Mouse (Mus musculus) heart, embryonic 11.5 days (tissue): ENCODE measurements around the gene Hoxd10. TPM values are rescaled to one million over a fixed set of nuclear protein-coding genes. Genes with fewer than 3 reads are reported as not detected.

ENCODE experiments used
- ATAC-seq: fragments of 200-750 bp; cut with Nextera tagmentation; replicated peaks from 2 replicates; pipeline ENCODE4 v1.8.0; 2017; ENCODE audit warnings: moderate library complexity; ENCODE audit not compliant: insufficient number of reproducible peaks, low FRiP score, low TSS enrichment
- H3K27ac ChIP-seq: fragments of 300-500 bp; sonication (generic); 2 replicates; pipeline ENCODE4 v1.5.1; 2014; ENCODE audit warnings: mild to moderate bottlenecking, low read depth, low read length
- H3K27me3 ChIP-seq: fragments of 300-500 bp; sonication (generic); 2 replicates; pipeline ENCODE4 v1.6.1; 2014; ENCODE audit warnings: mild to moderate bottlenecking, low read length, mixed read lengths; ENCODE audit not compliant: control insufficient read depth, insufficient read depth
- H3K36me3 ChIP-seq: fragments of 300-500 bp; sonication (generic); 2 replicates; pipeline ENCODE4 v1.6.1; 2014; ENCODE audit warnings: mild to moderate bottlenecking, low read length, moderate library complexity, mixed read lengths; ENCODE audit not compliant: control insufficient read depth, insufficient read depth
- H3K4me1 ChIP-seq: fragments of 300-500 bp; sonication (generic); 2 replicates; pipeline ENCODE4 v1.6.1; 2014; ENCODE audit warnings: low read length; ENCODE audit not compliant: control insufficient read depth, insufficient read depth
- H3K4me2 ChIP-seq: fragments of 300-500 bp; sonication (generic); 2 replicates; pipeline ENCODE4 v1.6.1; 2014; ENCODE audit warnings: mild to moderate bottlenecking, moderate library complexity
- H3K4me3 ChIP-seq: fragments of 300-500 bp; sonication (generic); 2 replicates; pipeline ENCODE4 v1.5.1; 2014; ENCODE audit warnings: low read depth, low read length
- H3K9ac ChIP-seq: fragments of 300-500 bp; sonication (generic); 2 replicates; pipeline ENCODE4 v1.6.1; 2014; ENCODE audit warnings: mild to moderate bottlenecking, low read depth, low read length, moderate library complexity
- H3K9me3 ChIP-seq: fragments of 300-500 bp; sonication (generic); replicated peaks from 2 replicates; pipeline ENCODE4 v1.6.1; 2016; ENCODE audit warnings: low read length; ENCODE audit not compliant: control insufficient read depth
- WGBS: fragments of 180-500 bp; shearing (Covaris S2); extraction: QIAGEN DNeasy Blood & Tissue Kit; methylation state at CpG from one replicate; pipeline ENCODE4 v1.1.7; 2014; ENCODE audit not compliant: insufficient replicate concordance; 5-methylcytosine and 5-hydroxymethylcytosine counted together
- polyA plus RNA-seq: library from polyadenylated mRNA; unstranded; fragments of >200 nt; fragmentation: Nextera tagmentation; extraction: Ambion mirVana; gene quantifications from 2 replicates; pipeline ENCODE4 v1.2.1, GENCODE M21; 2014

Hoxd10 gene
- polyA plus RNA-seq, 1 experiment from 2014 or later, result 0.11 TPM

DNA sequence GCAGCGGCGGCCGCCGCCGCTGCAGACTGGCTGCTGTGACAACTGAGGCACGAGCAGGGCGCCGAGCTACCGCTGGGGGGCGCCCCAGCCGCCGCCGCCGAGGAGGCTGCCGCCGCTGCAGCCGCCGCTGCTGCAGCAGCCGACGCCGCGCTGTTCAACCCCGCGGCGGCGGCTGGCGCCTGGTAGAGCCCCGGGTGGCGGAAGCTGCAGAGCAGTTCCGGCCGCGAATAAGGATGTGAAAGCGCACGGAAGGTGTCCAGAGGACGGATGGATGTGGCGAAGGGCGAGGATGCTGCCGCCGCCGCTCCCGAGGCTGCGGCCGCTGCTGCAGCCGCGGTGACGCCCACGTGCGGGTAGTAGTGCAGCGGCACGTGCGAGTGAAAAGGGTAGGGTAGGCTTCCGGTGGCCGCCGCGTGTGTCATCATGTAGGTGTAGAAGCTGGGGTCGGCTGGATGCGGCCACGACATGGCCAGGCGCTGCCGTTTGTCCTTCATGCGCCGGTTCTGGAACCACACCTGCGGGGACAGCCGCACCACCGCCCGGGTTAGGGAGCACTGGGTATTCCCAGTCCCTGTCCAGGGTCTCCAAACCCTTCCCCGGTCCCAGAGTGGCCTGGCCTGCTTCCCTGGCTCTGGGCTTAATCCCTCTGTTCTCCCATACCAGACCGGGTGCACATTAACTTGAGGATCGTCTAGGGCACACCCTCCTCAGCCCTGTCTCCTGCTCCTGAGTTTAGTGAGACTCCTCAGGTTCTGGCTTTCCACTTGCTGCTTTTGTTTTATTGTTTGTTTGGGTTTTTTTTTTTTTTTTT, 35.7 kb upstream of the Hoxd10 start:
- ATAC-seq, result no peak
- WGBS, result under 1% methylated on average over 62 of the region's 69 CpGs
- Histone ChIP-seq H3K9ac (no peak overlapping the region), H3K9me3 (no peaks in the 10 kb centered on the region), H3K4me1 (peaks cover 4% of the 10 kb centered on the region; the same call in 1 of the 2 replicates), H3K36me3 (no peaks in the 10 kb centered on the region), H3K27ac (no peak overlapping the region), H3K27me3 (peaks cover 86% of the 10 kb centered on the region), H3K4me3 (peak overlapping the region; percentile 46), H3K4me2 (peak overlapping the region; percentile 63)

DNA sequence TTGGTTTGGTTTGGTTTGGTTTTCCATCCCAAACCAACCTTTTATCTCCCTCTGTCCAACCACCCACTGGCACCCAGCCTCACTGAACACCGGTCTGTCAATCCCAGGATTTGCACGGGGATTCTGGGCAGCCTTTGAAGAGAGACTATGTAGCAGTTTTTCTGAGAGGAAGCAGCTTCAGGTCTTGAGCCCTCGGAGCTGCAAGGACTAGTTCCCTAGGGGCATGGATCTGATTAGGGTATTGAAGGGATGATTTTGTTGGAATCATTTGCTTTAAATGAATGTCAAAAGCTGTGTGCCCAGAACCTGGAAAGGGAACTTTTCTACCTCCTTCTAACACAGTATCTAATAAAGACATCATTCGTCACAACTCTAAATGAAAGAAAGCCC, 35.1 kb upstream of the Hoxd10 start:
- no peak for ATAC-seq
- Histone ChIP-seq H3K9ac (no peak overlapping the region), H3K36me3 (no peaks in the 10 kb centered on the region), H3K27ac (no peak overlapping the region), H3K4me2 (no peak overlapping the region), H3K9me3 (no peaks in the 10 kb centered on the region), H3K4me3 (no peak overlapping the region), H3K27me3 (peaks cover 87% of the 10 kb centered on the region), H3K4me1 (peaks cover 4% of the 10 kb centered on the region; the same call in 1 of the 2 replicates)
- WGBS, result 5% methylated on average over 4 of the region's 4 CpGs

DNA sequence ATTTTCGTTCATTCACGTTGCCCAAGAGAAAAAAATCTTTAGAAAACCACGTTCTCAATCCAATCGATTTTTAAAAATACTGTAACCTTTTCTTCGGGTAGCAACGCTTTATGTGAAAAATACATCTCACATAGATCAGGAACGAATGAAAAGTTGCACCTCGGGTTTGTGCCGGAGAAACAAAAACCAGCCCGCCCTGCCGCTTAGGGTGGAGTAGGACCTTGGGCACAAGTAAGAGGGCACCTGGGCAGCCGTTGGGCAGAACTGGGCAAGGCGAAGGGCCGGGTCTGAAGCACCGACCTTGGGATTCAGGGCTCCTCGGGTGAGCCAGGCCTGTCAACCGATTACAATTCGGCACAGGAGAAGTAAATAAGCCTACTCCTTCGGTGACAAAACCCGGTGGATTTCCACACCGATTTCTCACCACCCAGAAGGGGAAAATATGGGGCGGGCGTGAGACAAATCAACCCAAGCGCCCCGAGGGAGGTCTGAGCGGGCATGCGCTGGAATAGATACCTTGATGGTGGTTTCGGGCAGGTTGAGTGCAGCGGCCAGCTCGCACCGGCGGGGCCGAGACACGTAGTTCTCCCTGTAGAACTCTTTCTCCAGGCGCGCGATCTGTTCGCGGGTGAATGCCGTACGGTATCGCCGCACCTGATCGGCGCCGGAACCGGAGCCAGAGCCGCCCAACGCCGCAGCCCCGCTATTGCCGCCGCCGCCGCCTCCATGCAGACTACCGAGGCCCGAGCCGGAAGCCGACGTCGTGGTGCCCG, 34.3 kb upstream of the Hoxd10 start:
- Histone ChIP-seq H3K4me2 (peak overlapping the region; percentile 37), H3K4me1 (peaks cover 4% of the 10 kb centered on the region; the same call in 1 of the 2 replicates), H3K4me3 (peak overlapping the region; percentile 26; the same call in 1 of the 2 replicates), H3K9ac (no peak overlapping the region), H3K36me3 (no peaks in the 10 kb centered on the region), H3K9me3 (no peaks in the 10 kb centered on the region), H3K27me3 (peaks cover 87% of the 10 kb centered on the region), H3K27ac (no peak overlapping the region)
- 3% methylated on average over 62 of the region's 62 CpGs for WGBS
- ATAC-seq, result no peak

DNA sequence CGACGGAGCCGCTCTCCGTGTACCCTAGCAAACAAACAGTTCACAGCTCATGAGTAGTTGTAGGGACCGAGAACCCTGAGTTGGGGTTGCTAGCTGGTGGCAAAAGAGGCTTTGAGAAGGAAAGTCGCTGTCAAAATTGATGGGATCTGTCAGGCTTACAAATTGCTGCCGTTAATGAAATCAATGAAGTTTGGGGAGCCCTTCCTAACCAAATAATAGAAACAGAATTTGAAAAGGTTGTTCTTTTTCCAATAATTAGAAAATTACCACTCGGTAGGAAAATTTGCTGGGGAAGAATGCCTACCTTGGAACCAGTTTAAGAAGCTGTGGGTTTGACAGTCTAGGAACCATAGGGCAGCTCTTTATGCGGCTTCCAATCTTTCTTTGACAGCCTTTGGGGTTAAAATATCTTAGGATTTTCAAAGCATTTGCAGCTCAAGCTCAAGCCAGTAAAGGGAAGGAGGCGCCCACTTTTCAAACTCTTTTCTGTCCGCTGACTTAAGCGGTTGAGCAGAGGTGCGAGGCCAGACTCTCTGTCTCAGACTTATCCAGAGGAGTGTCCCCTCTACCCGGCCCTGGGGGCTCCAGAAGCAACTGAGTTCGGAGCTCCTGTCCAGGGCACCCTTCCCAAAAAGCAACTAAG, 33.6 kb upstream of the Hoxd10 start:
- no peak for ATAC-seq
- no peak overlapping the region for H3K27ac ChIP-seq
- H3K9ac ChIP-seq, result no peak overlapping the region
- peaks cover 4% of the 10 kb centered on the region; the same call in 1 of the 2 replicates for H3K4me1 ChIP-seq
- WGBS, result 2% methylated on average over 15 of the region's 15 CpGs
- H3K9me3 ChIP-seq, result no peaks in the 10 kb centered on the region
- peaks cover 91% of the 10 kb centered on the region for H3K27me3 ChIP-seq
- H3K4me3 ChIP-seq, result peak overlapping the region; percentile 26; the same call in 1 of the 2 replicates
- peak overlapping the region; percentile 37 for H3K4me2 ChIP-seq
- no peaks in the 10 kb centered on the region for H3K36me3 ChIP-seq

DNA sequence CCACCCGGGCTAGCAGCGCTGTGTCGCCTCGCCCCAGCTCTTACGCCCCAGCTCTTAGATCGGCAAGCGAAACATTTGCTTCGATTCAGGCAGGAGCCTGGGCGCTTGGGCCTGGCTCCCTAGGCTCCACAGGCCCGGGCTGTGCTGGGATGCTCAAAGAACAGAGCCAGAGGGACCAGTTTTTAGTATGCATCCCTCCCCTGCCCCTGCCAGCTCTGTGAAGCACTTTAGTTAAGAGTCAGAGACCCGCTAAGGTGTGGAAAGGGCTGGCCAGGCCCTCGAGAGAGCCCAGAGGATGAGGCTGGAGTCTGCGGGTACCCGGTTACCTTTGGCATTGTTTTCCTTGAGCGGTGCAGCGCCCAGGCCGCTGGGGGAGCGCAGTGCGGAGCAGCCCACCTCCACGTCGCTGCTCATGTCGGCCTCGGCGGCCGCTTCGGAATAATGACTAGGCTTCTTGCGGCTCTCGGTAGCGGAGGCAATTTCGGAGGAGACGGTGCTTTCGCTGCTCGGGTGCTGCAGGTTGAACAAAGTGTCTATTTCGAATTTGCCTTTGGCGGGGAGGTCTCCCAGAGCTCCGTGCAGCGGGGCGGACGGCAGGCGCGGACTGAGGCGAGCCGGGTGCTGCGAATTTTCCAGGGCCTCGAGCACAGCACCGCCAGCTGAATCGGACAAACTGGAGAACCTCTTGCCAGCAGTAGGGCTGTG, 32.9 kb upstream of the Hoxd10 start:
- under 1% methylated on average over 47 of the region's 47 CpGs for WGBS

DNA sequence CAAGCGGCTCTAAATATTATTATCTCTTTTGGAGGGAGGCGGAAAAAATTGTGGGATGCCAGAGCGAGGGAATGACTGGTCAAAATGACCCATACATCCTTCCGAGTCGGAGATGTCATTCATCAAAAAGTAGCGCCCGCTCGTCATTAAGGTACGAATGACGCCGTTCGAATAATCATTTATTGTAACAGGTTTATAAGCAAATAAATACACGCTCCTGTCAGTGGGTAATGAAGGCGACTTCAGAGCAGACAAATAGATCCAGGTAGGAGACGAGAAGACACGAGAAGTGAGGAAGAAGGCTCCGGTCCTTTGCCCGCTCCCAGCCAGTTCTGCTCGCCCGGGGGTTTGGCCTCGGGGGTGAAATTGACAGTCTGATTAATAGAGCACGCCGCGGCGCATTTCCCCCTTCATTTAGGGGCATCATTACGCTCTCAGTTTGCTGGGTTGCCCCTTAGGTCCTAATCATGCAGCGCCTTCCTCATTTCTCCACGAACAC, 32.2 kb upstream of the Hoxd10 start, which contains the start of gene Evx2:
TSS of gene Evx2 (minus strand) at position 51 of the 499 bp plus-strand sequence.
- H3K9ac ChIP-seq, result no peak within 1 kb of the TSS
- 2% methylated on average over 28 of the region's 28 CpGs for WGBS
- H3K9me3 ChIP-seq, result no peaks in the 10 kb centered on the region
- H3K4me1 ChIP-seq, result peaks cover 4% of the 10 kb centered on the region; the same call in 1 of the 2 replicates
- H3K4me3 ChIP-seq, result no peak within 1 kb of the TSS
- H3K27me3 ChIP-seq, result peaks cover 96% of the 10 kb centered on the region
- H3K27ac ChIP-seq, result no peak within 1 kb of the TSS
- no peak for ATAC-seq
- H3K36me3 ChIP-seq, result no peaks in the 10 kb centered on the region
- H3K4me2 ChIP-seq, result no peak within 1 kb of the TSS

More for the DNA sequence above, 32.9 kb upstream of the Hoxd10 start:
- no peaks in the 10 kb centered on the region for H3K9me3 ChIP-seq
- peaks cover 4% of the 10 kb centered on the region; the same call in 1 of the 2 replicates for H3K4me1 ChIP-seq
- ATAC-seq, result no peak
- no peak overlapping the region for H3K4me3 ChIP-seq
- no peak overlapping the region for H3K9ac ChIP-seq
- no peaks in the 10 kb centered on the region for H3K36me3 ChIP-seq
- peaks cover 96% of the 10 kb centered on the region for H3K27me3 ChIP-seq
- no peak overlapping the region for H3K4me2 ChIP-seq
- H3K27ac ChIP-seq, result no peak overlapping the region

DNA sequence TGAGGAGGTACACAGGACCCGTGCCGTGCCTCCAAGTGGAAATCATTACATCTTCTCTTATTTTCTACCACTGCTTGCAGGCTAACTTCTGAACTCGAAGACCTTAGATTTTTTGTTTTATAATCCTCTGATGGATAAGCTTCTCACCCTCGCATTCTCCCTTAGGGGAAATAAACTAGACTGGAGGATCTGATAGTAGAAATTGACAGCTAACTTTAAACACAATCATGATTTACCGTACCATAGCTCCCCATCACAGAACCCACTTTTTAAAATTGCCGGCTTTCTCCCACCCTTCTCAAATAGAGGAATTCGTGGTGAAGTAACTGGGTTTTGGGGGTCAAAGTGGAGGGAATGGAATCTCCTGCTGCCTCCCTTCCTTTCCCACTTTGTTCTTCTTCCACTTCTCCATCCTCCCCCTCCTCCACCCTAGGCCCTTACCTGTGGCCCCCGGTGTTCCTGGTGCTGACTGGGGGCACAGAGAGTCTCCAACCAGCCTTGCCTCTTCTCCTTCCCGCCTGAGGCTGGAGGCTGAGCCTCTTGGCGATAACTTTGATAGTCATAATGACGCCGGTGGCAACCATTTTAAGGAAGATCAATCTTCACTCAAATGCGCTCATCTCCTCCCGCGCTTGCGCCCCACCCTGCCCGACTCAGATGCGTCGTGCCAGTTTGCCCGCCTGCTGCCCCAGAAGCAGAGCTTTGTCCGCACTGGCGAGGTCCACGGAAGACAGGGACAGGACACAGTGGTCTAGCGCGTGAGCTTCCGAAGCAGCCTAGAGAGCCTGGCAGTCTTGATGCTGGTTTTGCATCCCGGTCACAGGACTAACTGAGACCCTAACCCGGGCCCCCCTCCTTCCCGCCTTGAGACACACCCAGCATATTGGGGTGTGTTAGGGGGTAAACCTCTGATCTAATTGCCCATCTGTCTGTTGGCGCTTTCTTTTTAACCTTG, 31.0 kb upstream of the Hoxd10 start:
- Histone ChIP-seq H3K9me3 (no peaks in the 10 kb centered on the region), H3K4me1 (peaks cover 4% of the 10 kb centered on the region; the same call in 1 of the 2 replicates), H3K9ac (no peak overlapping the region), H3K27me3 (peaks cover 93% of the 10 kb centered on the region), H3K4me3 (no peak overlapping the region; the same call in 1 of the 2 replicates), H3K4me2 (no peak overlapping the region), H3K27ac (no peak overlapping the region), H3K36me3 (no peaks in the 10 kb centered on the region)
- ATAC-seq, result no peak
- WGBS, result 4% methylated on average over 30 of the region's 30 CpGs
